Mouse (Mus musculus): ENCODE data around the gene Arhgef1. TPM values are rescaled to one million over a fixed set of nuclear protein-coding genes. Genes with fewer than 3 reads are reported as not detected.
"Not testable (repeated sequence)": the region's sequence is repeated elsewhere in the genome, so short reads cannot be mapped to it uniquely, and the experiment has no call there.

The Arhgef1 gene
- total RNA-seq, 2 experiments from 2014 or later = 58.2 to 98.5 TPM

DNA sequence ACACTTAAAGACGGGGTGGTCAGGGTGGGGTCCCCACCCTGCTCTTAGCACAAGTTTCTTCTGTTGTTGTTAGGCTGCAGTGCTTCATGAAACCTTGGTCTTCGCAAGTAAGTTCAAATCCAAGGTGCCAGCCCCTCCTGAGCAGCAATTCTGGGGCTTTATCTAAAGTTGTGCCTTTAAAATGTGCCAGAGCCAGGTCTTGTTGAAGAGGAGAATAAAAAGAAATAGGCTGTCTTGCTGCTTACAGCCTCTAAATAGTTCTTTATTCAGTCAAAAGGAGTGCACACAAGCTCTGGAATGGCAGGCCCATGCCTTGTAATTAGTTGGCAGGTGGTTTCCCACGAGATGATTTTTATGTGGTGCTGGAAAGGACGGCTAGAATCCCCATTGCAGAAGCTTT, 15.6 kb upstream of the Arhgef1 start:
- DNase-seq (ENCODE audit: low spot score in 2 of 2) = no peak
- intact Hi-C loops (cut with DNase I) = loop anchor here (10.0 kb wide), 2 partner anchors 188 to 428 kb away; partner anchors contain the start of genes Grik5, Megf8 and Zfp574

DNA sequence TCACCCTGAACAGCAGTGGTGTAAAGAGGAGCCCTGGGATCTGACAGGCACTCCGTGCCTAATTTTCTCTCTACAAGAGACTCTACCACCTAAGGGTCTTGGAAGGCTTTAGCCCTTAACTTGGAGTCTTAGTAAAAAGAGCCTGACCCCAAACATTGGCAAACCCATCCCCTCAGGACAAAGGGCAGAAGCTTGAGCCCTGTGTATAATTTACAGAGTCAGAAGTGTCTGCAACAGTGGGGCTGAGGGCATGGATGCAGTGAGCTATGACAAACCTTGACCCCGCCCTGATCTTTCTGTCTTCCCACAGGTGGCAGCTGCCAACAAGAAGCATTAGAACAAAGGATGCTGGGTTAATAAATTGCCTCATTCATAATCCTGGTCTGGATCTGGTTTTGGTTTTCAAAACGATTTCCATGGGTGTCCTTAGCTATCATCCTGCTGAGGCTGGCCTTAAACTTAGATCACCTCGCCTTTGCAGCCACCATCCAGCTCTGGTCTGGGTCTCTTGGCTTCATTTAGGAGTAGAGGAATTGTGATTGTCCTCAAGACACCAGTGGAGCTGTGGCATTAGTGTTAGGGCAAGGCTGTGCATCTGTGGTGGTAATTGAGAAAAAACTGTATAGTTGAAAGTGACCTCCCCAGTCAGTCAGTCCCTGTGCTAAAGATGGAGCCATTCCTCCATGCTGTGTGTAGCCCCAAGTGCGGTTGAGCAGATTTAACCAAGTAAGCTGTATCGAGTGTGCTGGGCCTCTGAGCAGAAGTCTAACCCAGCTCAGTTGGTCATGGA, 13.1 kb upstream of the Arhgef1 start:
- intact Hi-C loops (cut with DNase I) = loop anchor here (2.0 to 10.0 kb wide), 3 partner anchors 75 to 425 kb away; partner anchors contain the start of genes Grik5, Megf8 and Zfp574

DNA sequence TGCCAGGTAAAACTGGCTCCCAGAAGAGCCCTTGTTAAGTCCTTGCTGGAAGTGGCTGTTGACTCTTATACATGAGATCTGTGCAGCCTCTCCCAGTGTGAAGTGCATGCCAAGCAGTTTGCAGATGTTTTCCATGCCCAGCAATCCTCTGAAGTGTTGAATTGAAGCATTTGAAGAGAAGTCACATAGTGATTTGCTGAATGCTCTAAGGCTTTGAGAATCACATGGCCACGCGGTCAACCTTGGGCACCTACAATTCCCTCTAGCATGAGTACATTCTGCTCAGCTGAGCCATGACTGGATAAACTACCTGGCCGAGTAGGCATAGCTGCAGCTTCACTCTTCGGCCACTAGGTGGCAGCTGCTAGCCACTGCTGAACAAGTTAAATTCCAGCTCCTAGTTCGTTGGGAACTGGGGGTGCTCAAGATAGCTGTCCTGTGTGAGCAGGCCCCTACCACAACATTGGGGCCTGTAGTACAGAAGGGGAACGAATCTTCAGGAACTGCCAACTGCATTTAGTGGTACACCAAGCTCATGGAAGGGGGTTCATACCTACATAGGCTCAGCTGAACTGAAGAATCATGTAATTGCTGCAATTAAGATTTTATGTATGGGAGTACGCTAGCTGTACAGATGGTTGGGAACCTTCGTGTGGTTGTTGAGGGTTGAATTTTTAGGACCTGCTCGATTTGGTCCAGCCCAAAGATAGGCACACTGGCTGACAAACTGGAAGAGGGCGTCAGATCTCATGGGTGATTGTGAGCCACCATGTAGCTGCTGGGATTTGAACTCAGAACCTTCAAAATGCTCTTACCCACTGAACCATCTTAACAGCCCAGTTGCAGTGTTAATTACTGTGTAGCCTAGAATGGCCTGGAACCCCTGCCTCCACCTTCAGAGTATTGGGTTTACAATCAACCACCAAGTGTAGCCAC, 12.2 kb upstream of the Arhgef1 start:
- peak; percentile 53 to 73 for DNase-seq (ENCODE audit: low spot score in 2 of 2)
- intact Hi-C loops (cut with DNase I) = loop anchor here (2.0 kb wide), 1 partner anchor 74 kb away; no protein-coding TSS in a partner anchor

More for the DNA sequence above, 13.1 kb upstream of the Arhgef1 start:
- DNase-seq (ENCODE audit: low spot score in 2 of 2) = no peak

DNA sequence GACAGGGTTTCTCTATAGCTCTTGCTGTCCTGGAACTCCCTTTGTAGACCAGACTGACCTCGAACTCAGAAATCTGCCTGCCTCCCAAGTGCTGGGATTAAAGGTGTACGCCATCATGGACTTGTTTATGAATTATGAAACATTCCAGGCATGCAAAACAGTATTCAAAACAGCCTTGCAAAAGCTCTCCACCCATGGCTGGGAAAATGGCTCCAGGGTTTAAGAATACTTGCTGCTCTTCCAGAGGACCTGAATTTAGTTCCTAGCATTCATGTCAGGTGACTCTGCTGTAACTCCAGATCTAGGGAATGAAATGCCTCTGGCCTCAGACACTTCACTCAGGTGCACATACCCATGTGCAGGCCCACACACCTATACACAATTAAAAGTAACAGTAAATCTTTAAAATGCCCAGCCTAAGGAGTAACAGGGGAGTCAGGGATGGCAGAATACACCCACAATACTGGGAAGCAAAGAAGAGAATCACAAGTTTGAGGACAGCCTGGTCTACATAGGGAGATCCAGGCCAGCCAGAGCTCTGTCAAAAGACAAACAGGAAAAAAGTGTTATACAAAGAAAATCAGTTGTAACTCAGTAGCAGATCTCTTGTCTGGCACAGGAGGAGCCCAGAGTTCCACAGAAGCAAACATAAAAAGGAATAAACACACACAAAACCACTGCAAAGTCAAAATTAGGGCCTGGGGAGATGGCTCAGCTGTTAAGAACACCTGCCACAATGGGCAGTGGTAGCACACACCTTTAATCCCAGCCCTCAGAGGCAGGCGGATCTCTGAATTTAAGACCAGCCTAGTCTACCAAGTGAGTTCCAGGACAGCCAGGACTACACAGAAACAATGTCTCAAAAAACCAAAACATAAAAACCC, 11.2 kb upstream of the Arhgef1 start:
- intact Hi-C loops (cut with DNase I) = loop anchor here (2.0 kb wide), 1 partner anchor 73 kb away; no protein-coding TSS in a partner anchor
- DNase-seq (ENCODE audit: low spot score in 2 of 2) = no peak

DNA sequence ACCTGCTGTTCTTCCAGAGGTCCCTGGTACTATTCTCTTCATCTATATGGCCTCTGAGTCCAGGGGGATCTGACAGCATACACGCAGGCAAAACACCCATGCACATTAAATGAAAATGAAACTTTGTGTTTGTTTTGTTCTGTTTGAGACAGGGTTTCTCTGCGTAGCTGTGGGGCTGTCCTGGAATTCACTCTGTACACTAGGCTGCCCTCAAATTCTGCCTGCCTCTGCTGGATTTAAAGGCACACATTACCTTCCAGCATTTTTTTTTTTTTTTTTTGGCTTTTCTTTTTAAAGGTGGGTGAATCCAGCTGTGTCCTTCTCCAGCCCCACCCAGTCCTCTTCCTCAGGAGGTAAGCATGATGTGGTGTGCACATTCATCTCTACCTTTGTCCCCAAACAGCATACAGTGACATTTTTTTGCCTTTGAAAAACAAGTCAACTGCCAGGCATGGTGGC, 10.6 kb upstream of the Arhgef1 start:
- no peak for DNase-seq (ENCODE audit: low spot score in 2 of 2)
- intact Hi-C loops (cut with DNase I) = no loop called here

DNA sequence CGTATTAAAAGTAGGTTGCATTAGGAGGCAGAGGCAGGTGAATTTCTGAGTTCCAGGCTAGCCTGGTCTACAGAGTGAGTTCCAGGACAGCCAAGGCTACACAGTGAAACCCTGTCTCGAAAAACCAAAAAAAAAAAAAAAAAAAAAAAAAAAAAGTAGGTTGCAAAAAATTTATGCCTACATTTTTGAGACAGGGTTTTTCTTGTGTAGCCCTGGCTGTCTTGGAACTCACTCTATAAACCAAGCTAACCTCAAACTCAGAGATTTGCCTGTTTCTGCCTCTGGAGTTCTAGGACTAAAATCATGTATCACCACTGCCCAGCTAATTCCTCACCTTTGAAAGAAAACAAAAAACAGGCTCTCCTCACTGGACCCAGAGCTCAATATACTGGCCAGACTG, 7.0 kb upstream of the Arhgef1 start:
- intact Hi-C loops (cut with DNase I); DNase-seq (ENCODE audit: low spot score in 2 of 2): not testable (repeated sequence)

DNA sequence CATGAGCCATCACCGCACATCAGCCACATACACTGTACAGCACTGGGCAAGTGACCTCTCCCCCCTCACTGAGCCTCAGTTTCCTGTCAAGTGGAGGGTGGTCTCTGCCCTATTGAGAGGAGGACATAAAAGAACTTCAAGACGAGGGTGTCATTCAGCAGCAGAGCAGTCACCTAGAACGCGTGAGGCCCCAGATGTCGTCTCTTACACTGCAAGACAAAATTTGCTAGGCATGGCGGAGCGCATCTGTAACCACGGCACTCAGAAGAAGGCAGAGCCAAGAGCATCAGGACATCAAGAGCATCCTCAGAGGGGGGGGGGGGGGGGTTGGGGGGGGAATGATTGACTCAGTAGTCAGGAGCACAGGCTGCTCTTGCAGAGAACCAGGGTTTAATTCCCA, 6.4 kb upstream of the Arhgef1 start:
- intact Hi-C loops (cut with DNase I) = no loop called here
- DNase-seq (ENCODE audit: low spot score in 2 of 2) = no peak

DNA sequence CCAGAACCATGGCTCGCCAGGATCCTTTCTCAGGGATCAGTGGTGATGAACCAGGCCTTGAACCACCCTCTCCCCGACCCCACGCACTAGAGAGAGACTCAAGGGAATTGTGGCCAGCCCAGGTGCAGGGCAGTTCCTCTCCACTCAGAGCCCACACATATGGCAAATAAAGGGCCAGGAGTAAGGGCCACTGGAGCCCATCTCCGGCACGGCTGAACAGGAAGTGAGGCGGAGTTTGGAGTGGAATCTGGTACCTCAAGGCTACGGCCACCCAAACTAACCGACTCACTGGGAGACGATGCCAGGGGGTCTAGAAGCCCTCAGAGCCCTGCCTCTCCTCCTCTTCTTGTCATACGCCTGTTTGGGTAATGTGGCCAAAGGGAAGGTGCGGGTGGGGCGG, 5.5 kb upstream of the Arhgef1 start, which contains the start of gene Cd79a:
Gene Cd79a, plus strand, starts transcription at position 158 of the 400 bp plus-strand sequence.
- intact Hi-C loops (cut with DNase I) = no loop called here
- no peak for DNase-seq (ENCODE audit: low spot score in 2 of 2)

DNA sequence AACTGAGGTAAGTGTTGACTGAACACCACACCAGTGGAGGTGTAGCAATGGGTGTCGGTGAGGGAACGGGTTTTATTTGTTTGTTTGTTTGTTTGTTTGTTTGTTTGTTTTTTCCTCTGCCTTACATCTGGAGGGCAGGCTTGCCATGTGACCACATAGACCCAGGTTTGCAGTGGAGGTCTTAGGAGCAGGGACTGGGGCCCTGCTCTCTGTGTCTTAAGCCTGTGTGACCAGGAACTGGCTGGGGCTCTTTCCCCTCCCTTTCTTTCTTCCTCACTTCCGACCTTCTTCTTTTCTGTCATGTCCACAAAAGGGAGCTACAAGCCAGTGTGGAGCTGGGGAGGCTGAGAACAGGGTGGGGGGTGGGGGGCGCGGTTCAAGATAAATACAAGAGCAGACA, 4.8 kb upstream of the Arhgef1 start:
- no peak for DNase-seq (ENCODE audit: low spot score in 2 of 2)
- intact Hi-C loops (cut with DNase I) = no loop called here

DNA sequence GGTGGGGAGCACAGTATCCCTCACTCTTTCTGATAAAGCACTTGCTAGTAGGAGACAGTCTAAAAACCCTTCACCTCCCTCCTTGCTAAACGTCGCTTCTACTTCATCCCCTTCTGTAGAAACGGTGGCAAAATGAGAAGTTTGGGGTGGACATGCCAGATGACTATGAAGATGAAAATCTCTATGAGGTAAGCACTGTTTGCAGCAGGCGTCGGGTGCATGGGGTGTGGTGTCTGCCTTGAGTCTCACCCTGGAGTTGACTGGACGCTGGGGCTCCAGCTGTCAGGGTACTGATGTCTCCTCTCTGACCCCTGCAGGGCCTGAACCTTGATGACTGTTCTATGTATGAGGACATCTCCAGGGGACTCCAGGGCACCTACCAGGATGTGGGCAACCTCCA, 1.6 kb upstream of the Arhgef1 start:
- intact Hi-C loops (cut with DNase I) = no loop called here
- DNase-seq (ENCODE audit: low spot score in 2 of 2) = no peak

DNA sequence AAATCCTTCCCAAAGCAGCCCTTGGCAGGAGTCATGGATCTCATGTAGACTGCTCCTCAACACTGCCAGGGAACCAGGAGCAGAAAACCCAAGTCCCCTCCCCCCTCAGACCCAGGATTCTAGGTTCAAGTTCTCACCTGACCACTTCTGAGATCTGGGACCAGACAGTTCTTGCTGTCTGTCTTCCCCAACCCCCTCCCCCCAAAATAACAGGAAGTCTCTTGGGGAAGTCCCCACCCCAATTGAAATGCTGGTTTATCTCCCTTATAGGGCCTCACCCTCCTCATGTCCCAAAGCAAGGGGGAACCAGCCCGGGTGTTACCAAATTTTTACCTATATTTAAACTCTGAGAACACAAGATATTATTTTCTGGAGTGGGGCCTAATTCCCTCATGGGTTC, 870 bp upstream of the Arhgef1 start:
- DNase-seq (ENCODE audit: low spot score in 2 of 2) = no peak
- intact Hi-C loops (cut with DNase I) = no loop called here

DNA sequence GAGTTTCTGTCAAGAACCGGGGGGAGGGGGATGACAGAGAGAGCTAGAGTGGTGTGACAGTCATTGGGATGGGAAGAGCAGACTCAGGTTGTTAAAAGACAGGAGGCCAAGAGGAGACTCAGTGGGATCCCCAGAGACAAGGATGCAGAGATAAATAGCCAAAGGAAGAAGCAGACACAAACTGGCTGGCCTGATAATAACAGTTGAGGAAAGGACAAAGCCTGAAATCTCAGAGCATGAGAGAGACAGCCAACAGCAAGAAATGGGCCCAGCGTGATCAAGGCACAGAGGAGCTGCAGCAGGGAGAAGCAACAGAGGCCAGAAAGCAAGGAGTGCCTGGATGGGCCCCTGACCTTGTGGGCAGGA, 465 bp upstream of the Arhgef1 start:
- no peak for DNase-seq (ENCODE audit: low spot score in 2 of 2)
- intact Hi-C loops (cut with DNase I) = no loop called here

DNA sequence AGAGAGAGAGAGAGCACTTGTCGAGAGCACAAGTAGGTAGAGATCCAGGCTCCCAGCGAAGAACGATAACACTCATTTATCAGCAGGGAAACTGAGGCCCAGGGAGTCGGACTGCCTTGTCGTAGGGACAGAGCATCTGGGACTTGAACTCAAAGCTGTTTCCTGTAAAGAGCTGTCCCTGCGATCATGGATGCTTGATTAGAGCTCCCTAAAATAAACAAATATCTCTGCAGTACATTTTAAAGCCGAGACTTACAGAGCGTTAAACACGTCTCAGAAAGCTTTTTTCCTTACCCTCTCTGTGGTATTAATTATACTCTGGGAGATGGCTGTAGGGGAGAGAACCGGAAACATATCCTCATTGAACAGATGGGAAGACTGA, 723 bp downstream of the Arhgef1 start:
- intact Hi-C loops (cut with DNase I) = no loop called here
- DNase-seq (ENCODE audit: low spot score in 2 of 2) = no peak

DNA sequence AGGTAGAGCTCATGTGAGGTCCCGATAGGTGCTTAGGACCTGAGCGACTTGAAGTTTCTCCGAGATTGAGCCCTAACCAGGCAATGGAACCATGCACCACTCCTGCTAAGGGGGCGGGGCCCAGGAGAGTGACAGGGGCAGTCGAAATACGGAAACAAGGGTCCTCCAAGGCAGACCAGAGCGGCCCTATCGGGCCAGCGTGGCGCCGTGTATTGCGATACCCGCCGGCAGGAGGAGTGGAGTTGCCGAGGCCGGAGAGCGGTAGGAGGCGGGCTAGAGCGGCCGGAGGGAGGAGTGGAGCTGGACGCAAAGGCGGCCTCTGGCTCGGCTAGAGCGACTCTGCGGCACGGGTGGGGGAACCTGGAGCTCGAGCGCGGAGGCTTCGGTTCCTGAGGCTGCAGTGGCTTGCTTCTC, 1.4 kb downstream of the Arhgef1 start:
- intact Hi-C loops (cut with DNase I) = no loop called here
- DNase-seq (ENCODE audit: low spot score in 2 of 2) = peak; percentile 95 to 97

DNA sequence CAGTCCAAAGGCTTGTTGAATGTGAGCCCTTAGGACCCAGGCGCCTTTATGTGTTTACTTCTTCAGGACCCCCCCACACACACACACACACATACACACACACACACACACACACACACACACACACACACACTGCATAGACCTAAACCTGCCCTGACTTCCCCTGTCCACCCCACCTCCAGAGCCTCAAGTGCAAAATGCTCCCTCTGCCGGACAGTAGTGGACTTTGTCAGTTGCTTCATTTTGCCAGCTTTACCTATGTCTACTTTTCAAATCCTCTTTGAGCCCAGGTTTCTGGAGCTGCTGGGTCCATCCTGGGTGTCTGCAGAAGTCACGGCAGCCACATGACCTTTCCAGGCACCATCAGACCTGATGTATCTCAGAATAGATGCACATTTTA, 2.2 kb downstream of the Arhgef1 start:
- intact Hi-C loops (cut with DNase I) = no loop called here
- peak; percentile 39 to 61 for DNase-seq (ENCODE audit: low spot score in 2 of 2)

DNA sequence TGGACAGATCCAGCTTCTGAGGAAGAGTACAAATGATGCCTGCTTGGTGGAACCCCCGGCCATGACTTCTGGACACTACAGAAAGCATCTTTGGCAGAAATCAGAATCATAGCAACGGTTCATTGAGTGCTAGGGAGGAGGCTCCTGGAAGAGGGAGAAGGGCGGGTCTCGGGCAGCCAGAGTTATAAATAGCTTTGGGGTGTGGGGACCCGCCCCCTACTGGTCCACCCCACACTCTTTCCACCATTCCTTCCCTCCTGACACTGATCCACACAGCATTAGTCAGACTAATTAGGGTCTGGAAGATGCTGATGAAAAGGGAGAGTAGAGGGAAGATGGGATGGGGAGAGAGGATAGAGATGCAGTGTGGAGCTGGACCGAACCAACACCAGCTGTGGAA, 3.8 kb downstream of the Arhgef1 start:
- no peak for DNase-seq (ENCODE audit: low spot score in 2 of 2)
- intact Hi-C loops (cut with DNase I) = no loop called here

DNA sequence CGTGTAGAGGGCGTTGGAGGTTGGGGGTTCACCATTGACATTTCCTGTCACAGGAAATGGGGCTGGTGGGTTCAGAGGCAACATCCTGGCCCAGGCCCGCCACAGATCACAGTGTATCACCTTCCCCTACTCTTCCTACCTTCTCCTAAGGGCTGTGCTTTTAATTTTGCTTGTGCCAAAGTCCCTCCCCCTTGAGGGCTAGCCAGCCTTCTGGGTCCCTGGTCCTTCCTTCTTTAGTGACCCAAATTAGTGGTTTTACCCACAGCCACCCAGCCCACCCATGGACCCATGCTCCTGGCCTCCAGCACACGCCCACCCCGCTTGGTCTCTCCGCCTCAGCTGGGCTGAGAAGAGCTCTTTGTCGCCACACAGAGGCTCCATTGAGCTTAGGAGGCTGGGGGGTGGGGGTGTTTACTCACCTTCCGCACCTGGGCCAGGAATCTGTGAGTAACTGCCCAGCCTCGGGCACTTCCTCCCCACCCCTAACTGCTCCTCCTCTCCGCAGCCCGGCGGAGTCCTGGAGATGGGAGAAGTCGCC, 4.6 kb downstream of the Arhgef1 start:
- intact Hi-C loops (cut with DNase I) = no loop called here
- no peak for DNase-seq (ENCODE audit: low spot score in 2 of 2)

DNA sequence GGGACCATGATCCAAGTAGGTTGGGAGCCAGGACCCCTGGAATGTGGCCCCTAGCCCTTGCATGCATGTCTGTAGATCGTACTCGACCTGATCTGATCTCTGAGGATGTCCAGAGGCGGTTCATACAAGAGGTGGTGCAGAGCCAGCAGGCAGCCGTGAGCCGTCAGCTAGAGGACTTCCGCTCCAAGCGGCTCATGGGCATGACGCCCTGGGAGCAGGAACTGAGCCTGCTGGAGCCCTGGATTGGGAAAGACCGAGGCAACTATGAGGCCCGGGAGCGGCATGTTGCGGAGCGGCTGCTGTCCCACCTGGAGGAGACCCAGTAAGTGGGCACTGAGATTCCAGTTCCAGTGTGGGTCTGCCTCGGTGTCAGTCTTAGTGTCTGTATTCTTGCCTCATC, 9.8 kb downstream of the Arhgef1 start:
- intact Hi-C loops (cut with DNase I) = no loop called here
- no peak for DNase-seq (ENCODE audit: low spot score in 2 of 2)

DNA sequence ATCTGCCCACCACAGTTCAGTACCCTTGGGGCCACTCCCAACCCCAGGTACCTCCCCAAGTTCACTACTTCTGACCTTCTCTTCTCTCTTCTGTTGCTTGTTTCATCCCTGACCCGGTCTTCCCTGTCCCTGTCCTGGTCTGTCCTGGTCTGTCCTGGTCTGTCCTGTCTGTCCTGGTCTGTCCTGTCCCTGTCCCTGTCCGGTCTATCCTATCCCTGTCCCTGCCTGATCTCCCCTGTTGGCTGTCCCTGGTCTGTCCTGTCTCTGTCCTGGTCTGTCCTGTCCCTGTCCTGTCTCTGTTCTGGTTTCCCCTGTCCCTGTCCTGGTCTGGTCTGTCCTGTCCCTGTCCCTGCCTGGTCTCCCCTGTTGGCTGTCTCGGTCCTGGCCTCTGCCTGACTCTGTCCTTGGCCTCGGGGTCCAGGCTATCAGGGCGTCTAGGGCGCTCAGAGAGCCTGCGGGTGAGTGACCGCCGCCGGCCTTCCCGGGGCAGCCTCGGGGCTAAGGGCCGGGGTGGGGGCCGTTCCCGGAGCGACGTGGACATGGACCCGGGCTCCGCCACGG, 16.1 kb downstream of the Arhgef1 start:
- intact Hi-C loops (cut with DNase I) = no loop called here
- DNase-seq (ENCODE audit: low spot score in 2 of 2) = no peak

Measured in left cerebral cortex, postnatal 36 days (tissue).